Mouse (Mus musculus) heart, embryonic 12.5 days (tissue): ENCODE results near the gene Ahnak. TPM values are rescaled to one million over a fixed set of nuclear protein-coding genes. Genes with fewer than 3 reads are reported as not detected.
"Not testable (repeated sequence)": the region's sequence is repeated elsewhere in the genome, so short reads cannot be mapped to it uniquely, and the experiment has no call there.

Experiments
- ATAC-seq: fragments of 200-750 bp; cut with Nextera tagmentation; 2 replicates; pipeline ENCODE4 v1.8.0; 2017; ENCODE audit warnings: moderate TSS enrichment, moderate library complexity; ENCODE audit not compliant: insufficient number of reproducible peaks, low FRiP score
- H3K27ac ChIP-seq: fragments of 300-500 bp; sonication (generic); 2 replicates; pipeline ENCODE4 v1.5.1; 2016; ENCODE audit warnings: mild to moderate bottlenecking, moderate library complexity; ENCODE audit not compliant: poor library complexity, severe bottlenecking
- H3K27me3 ChIP-seq: fragments of 300-500 bp; sonication (generic); replicated peaks from 2 replicates; pipeline ENCODE4 v1.6.1; 2016; ENCODE audit warnings: mild to moderate bottlenecking, moderate library complexity
- H3K36me3 ChIP-seq: fragments of 300-500 bp; sonication (generic); 2 replicates; pipeline ENCODE4 v1.6.1; 2016; ENCODE audit warnings: mild to moderate bottlenecking, moderate library complexity
- H3K4me1 ChIP-seq: fragments of 300-500 bp; sonication (generic); replicated peaks from 2 replicates; pipeline ENCODE4 v1.6.1; 2016; ENCODE audit warnings: mild to moderate bottlenecking
- H3K4me2 ChIP-seq: fragments of 300-500 bp; sonication (generic); 2 replicates; pipeline ENCODE4 v1.6.1; 2016; ENCODE audit warnings: mild to moderate bottlenecking, moderate library complexity
- H3K4me3 ChIP-seq: fragments of 300-500 bp; sonication (generic); 2 replicates; pipeline ENCODE4 v1.5.1; 2016; ENCODE audit warnings: mild to moderate bottlenecking
- H3K9ac ChIP-seq: fragments of 300-500 bp; sonication (generic); 2 replicates; pipeline ENCODE4 v1.6.1; 2016; ENCODE audit warnings: mild to moderate bottlenecking, moderate library complexity
- H3K9me3 ChIP-seq: fragments of 300-500 bp; sonication (generic); replicated peaks from 2 replicates; pipeline ENCODE4 v1.6.1; 2016; ENCODE audit warnings: mild to moderate bottlenecking, moderate library complexity
- WGBS: fragments of 180-500 bp; shearing (Covaris S2); methylation state at CpG from one replicate; pipeline ENCODE4 v1.1.7; 2016; 5-methylcytosine and 5-hydroxymethylcytosine counted together
- polyA plus RNA-seq: library from polyadenylated mRNA; unstranded; fragments of >200 nt; fragmentation: Nextera tagmentation; extraction: Ambion mirVana; gene quantifications from 2 replicates; pipeline ENCODE4 v1.2.1, GENCODE M21; 2016

Gene Ahnak
- polyA plus RNA-seq, 1 experiment from 2014 or later, result 27.1 TPM

DNA sequence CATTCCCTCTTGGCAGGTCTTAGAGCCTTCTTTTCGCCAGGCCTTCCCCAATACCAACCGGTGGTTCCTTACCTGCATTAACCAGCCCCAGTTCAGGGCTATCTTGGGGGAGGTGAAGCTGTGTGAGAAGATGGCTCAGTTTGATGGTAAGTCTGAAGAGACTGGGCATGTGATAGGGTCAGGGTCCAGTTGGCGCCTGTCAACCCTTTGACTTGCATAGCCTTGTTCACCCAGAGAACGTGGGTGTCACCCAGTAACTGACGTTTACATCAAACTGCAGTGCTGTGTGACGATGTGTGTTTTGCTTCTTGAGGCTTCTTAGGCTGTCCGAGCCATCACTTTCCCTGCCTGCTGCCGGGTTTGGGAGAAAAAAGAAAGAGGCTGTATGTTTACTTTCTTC is 16.6 kb upstream of the Ahnak start:
- not testable (repeated sequence) for H3K27ac ChIP-seq, H3K9ac ChIP-seq, H3K4me3 ChIP-seq, H3K9me3 ChIP-seq, H3K27me3 ChIP-seq, H3K4me2 ChIP-seq, ATAC-seq
- Histone ChIP-seq H3K4me1 (peaks cover 14% of the 10 kb centered on the region), H3K36me3 (peaks cover 85% of the 10 kb centered on the region)
- WGBS, result 82% methylated on average over 8 of the region's 8 CpGs

- Histone ChIP-seq H3K9ac (no peak overlapping the region), H3K27ac (no peak overlapping the region), H3K36me3 (peaks cover 94% of the 10 kb centered on the region), H3K4me2 (no peak overlapping the region), H3K4me3 (no peak overlapping the region), H3K9me3 (no peaks in the 10 kb centered on the region), H3K4me1 (peaks cover 3% of the 10 kb centered on the region), H3K27me3 (no peaks in the 10 kb centered on the region)
- ATAC-seq, result no peak
- WGBS, result 89% methylated on average over 1 of the region's 1 CpGs
These were observed 14.4 kb upstream of the Ahnak start for GRCm38 (mm10) chr19:8974638-8975037.

DNA sequence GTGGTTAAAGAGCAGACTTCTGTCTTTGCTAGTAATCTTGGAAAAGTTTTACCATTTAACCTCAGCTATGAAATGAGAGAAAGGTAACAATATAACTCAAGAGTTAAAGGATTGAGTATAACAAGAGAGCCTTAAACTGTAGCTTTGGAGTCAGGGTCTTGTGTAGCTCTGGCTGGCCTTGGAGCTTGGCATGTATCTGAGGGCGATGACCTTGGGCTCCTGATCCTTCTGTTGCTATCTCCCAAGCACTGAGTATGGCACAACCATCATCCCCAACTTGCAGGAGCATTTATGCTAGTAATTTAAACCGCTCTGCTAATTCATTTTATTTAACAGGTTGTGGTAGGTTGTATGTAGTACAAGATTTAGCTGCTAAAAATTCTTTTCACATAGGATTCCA is 13.6 kb upstream of the Ahnak start:
- no peak overlapping the region for H3K4me3 ChIP-seq
- no peaks in the 10 kb centered on the region for H3K9me3 ChIP-seq
- no peak overlapping the region for H3K9ac ChIP-seq
- no peak overlapping the region for H3K4me2 ChIP-seq
- 90% methylated on average over 2 of the region's 2 CpGs for WGBS
- no peaks in the 10 kb centered on the region for H3K27me3 ChIP-seq
- no peak overlapping the region for H3K27ac ChIP-seq
- peaks cover 93% of the 10 kb centered on the region for H3K36me3 ChIP-seq
- no peak for ATAC-seq
- peaks cover 10% of the 10 kb centered on the region for H3K4me1 ChIP-seq

DNA sequence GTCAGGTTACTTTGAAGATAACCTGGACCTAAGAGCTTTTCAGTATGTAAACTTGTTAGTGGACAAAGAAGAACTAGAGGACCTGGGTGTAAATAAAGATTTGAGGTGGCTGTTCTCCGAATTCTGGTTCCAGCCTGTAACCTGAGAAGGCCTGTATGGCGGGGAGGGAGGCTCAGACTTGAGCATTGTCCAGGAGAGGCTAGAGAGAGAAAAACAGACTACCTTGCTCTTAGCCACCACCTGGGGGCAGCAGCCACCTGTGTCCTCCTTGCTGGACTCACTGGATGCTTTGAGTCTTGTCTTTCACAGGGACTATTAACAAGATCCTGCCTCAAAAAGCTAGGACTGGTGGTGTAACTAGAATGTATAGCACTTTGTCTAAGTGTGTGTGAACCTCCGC is 12.5 kb upstream of the Ahnak start:
- 0 out of 2 replicates have a peak, but pooled peaks have one; percentile 58 for ATAC-seq
- Histone ChIP-seq H3K4me2 (no peak overlapping the region), H3K9ac (no peak overlapping the region), H3K36me3 (peaks cover 88% of the 10 kb centered on the region), H3K27me3 (no peaks in the 10 kb centered on the region), H3K4me1 (peaks cover 20% of the 10 kb centered on the region), H3K4me3 (no peak overlapping the region), H3K27ac (no peak overlapping the region), H3K9me3 (no peaks in the 10 kb centered on the region)
- WGBS, result 45% methylated on average over 3 of the region's 3 CpGs

DNA sequence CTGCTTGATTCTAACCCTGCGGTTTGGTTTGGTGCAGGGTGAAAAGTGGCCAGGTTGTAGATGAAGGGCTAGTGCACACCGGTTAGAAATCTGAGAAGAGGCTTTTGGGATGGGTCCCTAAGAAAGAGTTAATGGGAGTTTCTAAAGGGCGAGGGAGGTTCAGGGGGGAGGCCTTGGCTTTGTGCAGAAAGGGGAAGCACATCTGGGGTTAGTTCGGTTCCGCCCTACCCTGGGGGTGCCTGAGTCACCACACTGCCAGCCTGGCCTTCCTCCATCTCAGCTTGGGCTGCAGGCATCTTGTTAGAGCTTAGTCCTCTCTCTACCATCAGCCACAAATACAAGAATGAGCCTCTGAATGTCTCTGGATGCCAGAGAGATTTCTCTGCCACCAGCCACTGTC is 8.3 kb upstream of the Ahnak start:
- peak overlapping the region; percentile 24; the same call in 1 of the 2 replicates for H3K27ac ChIP-seq
- WGBS, result 52% methylated on average over 5 of the region's 5 CpGs
- ATAC-seq, result no peak
- no peak overlapping the region; the same call in 1 of the 2 replicates for H3K9ac ChIP-seq
- H3K4me3 ChIP-seq, result no peak overlapping the region
- no peak overlapping the region for H3K4me2 ChIP-seq
- H3K9me3 ChIP-seq, result no peaks in the 10 kb centered on the region
- H3K4me1 ChIP-seq, result peaks cover 62% of the 10 kb centered on the region
- peaks cover 48% of the 10 kb centered on the region for H3K36me3 ChIP-seq
- H3K27me3 ChIP-seq, result no peaks in the 10 kb centered on the region

GRCm38 (mm10) chr19:8981450-8982168 is 7.5 kb upstream of the Ahnak start:
- ATAC-seq, result no peak
- WGBS, result 56% methylated on average over 2 of the region's 2 CpGs
- Histone ChIP-seq H3K9me3 (no peaks in the 10 kb centered on the region), H3K4me2 (no peak overlapping the region), H3K27ac (peak overlapping the region; percentile 18; the same call in 1 of the 2 replicates), H3K27me3 (no peaks in the 10 kb centered on the region), H3K9ac (no peak overlapping the region), H3K4me3 (no peak overlapping the region), H3K4me1 (peaks cover 67% of the 10 kb centered on the region), H3K36me3 (peaks cover 41% of the 10 kb centered on the region)

DNA sequence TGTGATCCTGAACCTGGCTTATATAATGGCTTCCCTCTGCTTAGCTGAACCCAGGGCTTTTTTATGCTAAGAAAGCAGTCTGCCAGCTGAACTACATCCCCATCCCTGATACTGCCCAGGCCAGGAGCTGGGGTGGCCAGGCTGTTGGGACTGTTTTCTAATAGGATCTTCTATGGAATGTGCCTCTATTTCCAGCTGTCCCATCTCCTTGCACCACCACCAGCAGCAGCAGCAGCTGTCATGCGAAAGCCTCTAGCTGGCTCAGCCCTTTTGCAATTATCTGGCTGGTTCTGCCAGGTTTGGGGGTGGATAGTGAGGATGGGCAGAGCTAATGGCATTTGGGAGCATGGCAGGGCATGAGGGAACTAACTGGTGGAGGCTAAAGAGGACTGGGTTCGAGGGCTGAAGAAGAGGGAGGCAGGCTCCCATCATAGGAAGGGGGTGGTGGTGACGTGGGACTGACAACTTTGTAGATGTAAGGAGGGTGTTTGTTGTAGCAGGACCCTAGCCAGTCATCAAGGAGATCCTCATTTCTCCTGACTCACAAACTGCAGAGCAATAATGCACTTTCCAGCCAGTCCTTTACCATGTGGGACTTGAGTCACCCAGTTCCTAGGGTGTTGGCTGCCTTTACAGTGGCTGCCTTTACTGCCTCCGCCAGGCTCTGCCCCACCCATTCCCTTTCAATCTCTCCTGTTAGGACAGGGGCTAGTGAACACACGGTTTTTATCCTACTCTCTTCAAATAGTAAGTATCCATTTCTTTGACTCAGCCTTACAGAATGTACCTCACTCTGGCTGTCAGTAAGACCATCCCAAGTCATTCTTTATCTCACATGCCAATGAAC is 6.6 kb upstream of the Ahnak start:
- Histone ChIP-seq H3K9me3 (no peaks in the 10 kb centered on the region), H3K9ac (no peak overlapping the region; the same call in 1 of the 2 replicates), H3K36me3 (peaks cover 34% of the 10 kb centered on the region), H3K27ac (peak overlapping the region; percentile 57), H3K4me3 (no peak overlapping the region), H3K4me2 (peak overlapping the region; percentile 33; the same call in 1 of the 2 replicates), H3K27me3 (no peaks in the 10 kb centered on the region), H3K4me1 (peaks cover 74% of the 10 kb centered on the region)
- no peak for ATAC-seq
- WGBS, result 26% methylated on average over 5 of the region's 5 CpGs

DNA sequence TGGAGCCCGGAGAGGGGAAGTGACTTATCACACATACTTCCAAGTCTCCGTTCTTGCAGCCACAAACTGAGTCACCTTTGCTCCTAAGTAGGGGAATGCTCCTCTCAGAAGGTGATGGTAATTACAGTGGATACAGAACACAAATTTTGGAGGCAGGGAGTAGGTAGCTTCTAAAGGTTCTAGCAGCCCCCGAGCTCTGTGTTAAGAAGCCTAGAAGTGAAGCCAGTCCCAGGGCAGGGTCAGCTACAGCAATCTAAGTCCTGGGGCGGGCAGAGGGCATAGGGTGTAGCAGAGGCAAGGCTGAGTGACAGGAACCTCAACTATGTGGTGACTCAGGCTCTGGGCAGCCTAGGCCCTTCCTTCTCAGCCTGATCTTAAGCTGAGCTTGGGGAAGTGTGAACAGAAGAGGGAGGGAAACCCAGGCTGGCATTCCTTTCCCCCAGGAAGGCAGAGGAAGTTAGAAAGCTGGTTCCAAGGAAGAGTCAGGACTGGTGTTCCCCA is 5.9 kb upstream of the Ahnak start:
- H3K9me3 ChIP-seq, result no peaks in the 10 kb centered on the region
- peaks cover 27% of the 10 kb centered on the region for H3K36me3 ChIP-seq
- H3K4me1 ChIP-seq, result peaks cover 80% of the 10 kb centered on the region
- 9% methylated on average over 4 of the region's 4 CpGs for WGBS
- peak; percentile 60; the same call in 1 of the 2 replicates for ATAC-seq
- H3K4me2 ChIP-seq, result peak overlapping the region; percentile 33
- H3K27ac ChIP-seq, result peak overlapping the region; percentile 57
- no peak overlapping the region for H3K4me3 ChIP-seq
- H3K27me3 ChIP-seq, result no peaks in the 10 kb centered on the region
- peak overlapping the region; percentile 38; the same call in 1 of the 2 replicates for H3K9ac ChIP-seq

- H3K27me3 ChIP-seq, result no peaks in the 10 kb centered on the region
- peak overlapping the region; percentile 22; the same call in 1 of the 2 replicates for H3K27ac ChIP-seq
- H3K4me3 ChIP-seq, result no peak overlapping the region
- ATAC-seq, result no peak
- H3K4me2 ChIP-seq, result peak overlapping the region; percentile 22; the same call in 1 of the 2 replicates
- H3K9me3 ChIP-seq, result no peaks in the 10 kb centered on the region
- WGBS, result 22% methylated on average over 7 of the region's 7 CpGs
- H3K4me1 ChIP-seq, result peaks cover 89% of the 10 kb centered on the region
- no peak overlapping the region; the same call in 1 of the 2 replicates for H3K9ac ChIP-seq
- peaks cover 16% of the 10 kb centered on the region for H3K36me3 ChIP-seq
These were observed 4.7 kb upstream of the Ahnak start for GRCm38 (mm10) chr19:8984255-8984868.

- Histone ChIP-seq H3K9me3 (no peaks in the 10 kb centered on the region), H3K36me3 (peaks cover 2% of the 10 kb centered on the region), H3K27me3 (no peaks in the 10 kb centered on the region), H3K27ac (no peak overlapping the region), H3K4me3 (no peak overlapping the region), H3K4me2 (no peak overlapping the region), H3K9ac (no peak overlapping the region), H3K4me1 (peaks cover 83% of the 10 kb centered on the region)
- 47% methylated on average over 5 of the region's 5 CpGs for WGBS
- no peak for ATAC-seq
These were observed 3.2 kb upstream of the Ahnak start for GRCm38 (mm10) chr19:8985891-8986290.
